Mouse (Mus musculus): Measurements from ENCODE around the gene Msh3.
"Not testable (repeated sequence)": the region's sequence is repeated elsewhere in the genome, so short reads cannot be mapped to it uniquely, and the experiment has no call there.

Gene Msh3

GRCm38 (mm10) chr13:92354456-92355271 lies at the start of gene Msh3, which contains the start of gene Dhfr:
Gene Msh3, minus strand, starts transcription at chr13:92355003.
Gene Dhfr, plus strand, starts transcription at chr13:92354726.
- DNase-seq = peak; percentile 98

GRCm38 (mm10) chr13:92403496-92403895 lies 48.7 kb upstream of the Msh3 start:
- DNase-seq = no peak

- no peak for DNase-seq
Measured at GRCm38 (mm10) chr13:92402063-92402462, 47.3 kb upstream of the Msh3 start.

- DNase-seq = no peak
Measured at GRCm38 (mm10) chr13:92398491-92399384, 43.9 kb upstream of the Msh3 start.

DNA sequence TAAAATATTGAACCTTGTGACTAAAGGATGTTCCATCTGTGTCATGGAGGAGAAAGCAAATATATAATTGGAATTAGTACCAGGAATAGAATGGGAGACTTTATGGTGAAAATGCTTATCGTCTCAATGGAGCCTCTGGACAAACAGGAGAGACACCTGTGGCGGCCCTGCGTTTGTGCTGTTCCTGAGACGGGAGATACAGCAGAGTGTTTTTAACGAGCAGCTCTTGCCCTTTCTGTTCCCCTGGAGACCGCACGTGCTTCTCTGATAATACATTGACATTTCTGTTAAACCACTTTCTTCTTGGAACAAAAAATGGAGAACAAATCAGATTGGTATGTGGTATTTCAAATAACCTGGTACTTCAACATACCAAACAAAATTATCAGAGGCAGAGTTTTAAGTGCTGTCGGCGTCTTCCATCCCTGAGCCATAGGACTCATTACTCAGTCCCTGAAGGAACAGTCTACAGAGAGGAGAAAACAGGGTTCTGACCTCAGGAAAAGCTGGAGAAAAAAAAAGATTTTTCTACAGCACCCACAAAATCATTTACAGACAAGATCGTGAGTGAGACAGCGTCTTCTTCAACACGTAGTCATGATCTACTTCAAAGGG lies 38.4 kb upstream of the Msh3 start:
- DNase-seq = no peak

DNA sequence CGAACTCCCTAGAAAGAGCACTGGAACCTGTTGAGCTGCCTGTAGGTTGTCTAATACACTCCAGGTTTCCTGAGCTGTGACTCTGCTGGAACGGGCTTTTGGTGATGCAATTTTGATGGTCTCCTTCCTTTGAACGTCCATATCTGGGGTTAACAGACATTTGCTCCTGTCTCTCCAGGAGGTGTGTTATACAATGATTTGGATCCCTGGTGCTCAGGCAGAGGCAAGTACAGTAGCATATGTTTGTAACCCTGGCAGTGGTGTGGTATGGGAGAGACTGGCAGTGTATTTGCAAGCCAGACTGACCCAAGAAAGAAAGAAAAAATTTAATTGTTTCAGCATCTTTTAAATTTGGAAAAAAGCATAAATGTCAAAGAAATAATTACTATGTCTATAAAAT lies 32.6 kb upstream of the Msh3 start:
- DNase-seq = no peak

DNA sequence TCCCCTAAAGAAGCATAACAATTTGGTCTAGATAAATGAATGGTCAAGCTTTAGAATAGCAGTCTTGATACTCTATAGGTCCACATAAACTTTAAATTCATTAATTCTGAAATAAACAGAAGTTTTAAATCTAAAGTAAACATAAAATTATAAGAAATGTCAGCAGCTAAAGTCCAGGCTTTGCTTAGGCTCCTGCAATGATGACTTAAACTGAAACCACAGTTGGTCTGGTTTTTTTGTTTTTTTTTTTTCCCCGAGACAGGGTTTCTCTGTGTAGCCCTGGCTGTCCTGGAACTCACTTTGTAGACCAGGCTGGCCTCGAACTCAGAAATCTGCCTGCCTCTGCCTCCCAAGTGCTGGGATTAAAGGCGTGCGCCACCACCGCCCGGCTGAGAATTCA lies 16.7 kb upstream of the Msh3 start:
- DNase-seq = not testable (repeated sequence)

DNA sequence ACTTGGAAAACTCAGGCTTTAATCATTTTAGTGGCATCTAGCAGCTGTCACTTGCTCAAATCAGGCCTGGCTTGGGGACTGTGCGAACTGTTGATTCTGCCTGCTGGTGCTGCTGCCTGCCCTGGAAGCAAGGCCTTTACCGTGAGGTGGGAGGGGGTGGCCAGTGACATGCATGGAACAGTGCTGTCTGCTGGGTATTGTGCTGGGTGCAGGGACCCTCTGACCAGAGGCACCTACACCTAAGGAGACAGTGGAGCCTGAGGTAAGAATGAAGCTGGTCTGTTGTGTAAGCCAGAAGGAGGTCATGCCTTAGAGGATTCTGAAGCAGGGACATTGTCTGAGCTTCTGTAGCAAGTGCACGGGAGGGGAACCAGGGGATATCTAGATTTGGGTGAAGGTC lies 16.0 kb upstream of the Msh3 start:
- no peak for DNase-seq

GRCm38 (mm10) chr13:92365312-92365711 lies 10.5 kb upstream of the Msh3 start:
- no peak for DNase-seq

- DNase-seq = no peak
Measured at GRCm38 (mm10) chr13:92361609-92362008, 6.8 kb upstream of the Msh3 start.

DNA sequence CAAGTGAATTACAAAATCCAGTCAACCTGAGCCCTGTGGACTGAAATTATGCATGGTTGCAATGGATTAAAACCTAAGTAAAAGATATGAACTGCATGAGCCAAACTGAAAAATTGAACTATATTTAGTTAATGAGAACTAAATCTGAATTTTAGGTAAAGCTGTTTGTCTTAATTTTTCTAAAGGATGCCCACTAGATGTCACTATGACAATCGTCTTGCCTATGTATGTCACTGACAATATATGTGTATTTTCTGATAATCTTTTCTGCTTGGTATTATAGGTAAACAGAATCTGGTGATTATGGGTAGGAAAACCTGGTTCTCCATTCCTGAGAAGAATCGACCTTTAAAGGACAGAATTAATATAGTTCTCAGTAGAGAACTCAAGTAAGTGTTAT lies 2.8 kb upstream of the Msh3 start:
- no peak for DNase-seq

GRCm38 (mm10) chr13:92356376-92356775 lies 1.6 kb upstream of the Msh3 start:
- DNase-seq = no peak

DNA sequence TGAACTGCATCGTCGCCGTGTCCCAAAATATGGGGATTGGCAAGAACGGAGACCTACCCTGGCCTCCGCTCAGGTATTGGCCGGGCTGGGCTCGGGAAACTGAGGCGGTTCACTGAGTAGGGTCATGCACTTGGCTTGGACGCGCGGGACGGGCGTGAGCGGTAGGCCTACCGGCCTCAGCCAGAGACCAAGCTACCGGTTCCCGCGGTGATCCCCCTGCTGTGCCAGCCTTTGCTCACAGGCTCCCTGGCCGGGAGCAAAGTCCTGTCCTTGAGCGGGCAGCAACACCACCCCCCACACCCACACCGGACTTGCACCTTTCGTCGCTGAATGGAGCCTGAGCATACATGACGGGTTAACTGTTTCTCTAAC lies 455 bp upstream of the Msh3 start:
- no peak for DNase-seq

GRCm38 (mm10) chr13:92353956-92354355 lies 847 bp downstream of the Msh3 start:
- DNase-seq = peak; percentile 7

- no peak for DNase-seq
Measured at GRCm38 (mm10) chr13:92351100-92351499, 3.7 kb downstream of the Msh3 start.

DNA sequence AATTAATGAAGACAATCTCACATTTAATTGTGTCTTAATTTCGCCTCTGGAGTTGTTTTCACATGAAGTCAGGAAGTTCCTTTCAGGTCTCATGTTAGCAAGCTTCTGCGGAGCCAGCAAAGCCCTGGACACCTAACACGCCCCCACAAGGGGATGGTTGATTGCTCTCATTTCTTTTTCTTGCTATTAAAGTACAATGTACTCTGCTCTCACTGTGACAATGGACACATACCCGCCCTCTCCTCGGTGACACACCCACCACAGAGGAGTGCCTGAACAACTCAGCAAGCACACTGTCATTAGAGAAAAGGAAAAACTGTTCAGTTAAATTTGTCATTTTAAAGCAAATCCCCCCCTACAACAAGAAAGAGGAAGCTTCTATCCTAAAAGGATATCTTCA lies 8.5 kb downstream of the Msh3 start:
- no peak for DNase-seq

GRCm38 (mm10) chr13:92344033-92344432 lies 10.8 kb downstream of the Msh3 start:
- no peak for DNase-seq

DNA sequence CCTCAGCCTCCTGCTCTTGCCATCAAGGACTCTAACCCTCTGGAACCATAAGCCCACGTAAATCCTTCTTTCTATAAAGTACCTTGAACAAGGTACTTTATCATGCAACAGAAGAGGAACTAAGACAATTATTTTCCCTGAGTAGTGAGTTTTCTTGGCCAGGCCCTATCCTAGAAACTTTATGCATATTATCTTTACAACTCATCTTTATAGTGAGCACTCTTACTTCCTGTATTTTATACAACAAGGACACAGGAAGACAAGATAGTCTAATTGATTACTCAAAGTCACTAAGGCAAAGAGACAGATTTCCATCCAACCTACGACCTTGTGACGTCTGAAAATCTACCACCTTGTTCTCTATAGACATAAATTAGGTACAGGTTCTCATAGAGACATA lies 15.0 kb downstream of the Msh3 start:
- no peak for DNase-seq

- no peak for DNase-seq
Measured at GRCm38 (mm10) chr13:92337773-92338462, 16.9 kb downstream of the Msh3 start.

DNA sequence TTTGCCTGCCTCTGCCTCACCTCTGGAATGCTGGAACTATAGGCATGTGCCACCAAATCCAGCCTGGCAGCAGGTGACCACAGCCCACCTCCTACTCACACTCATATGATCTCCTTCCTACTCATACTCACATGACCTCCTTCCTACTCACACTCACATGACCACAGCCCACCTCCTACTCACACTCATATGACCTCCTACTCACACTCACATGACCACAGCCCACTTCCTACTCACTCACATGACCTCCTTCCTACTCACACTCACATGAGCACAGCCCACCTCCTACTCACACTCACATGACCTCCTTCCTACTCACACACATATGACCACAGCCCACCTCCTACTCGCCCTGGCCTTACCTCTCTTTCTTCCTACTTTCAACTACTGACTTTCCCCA lies 17.9 kb downstream of the Msh3 start:
- no peak for DNase-seq

DNA sequence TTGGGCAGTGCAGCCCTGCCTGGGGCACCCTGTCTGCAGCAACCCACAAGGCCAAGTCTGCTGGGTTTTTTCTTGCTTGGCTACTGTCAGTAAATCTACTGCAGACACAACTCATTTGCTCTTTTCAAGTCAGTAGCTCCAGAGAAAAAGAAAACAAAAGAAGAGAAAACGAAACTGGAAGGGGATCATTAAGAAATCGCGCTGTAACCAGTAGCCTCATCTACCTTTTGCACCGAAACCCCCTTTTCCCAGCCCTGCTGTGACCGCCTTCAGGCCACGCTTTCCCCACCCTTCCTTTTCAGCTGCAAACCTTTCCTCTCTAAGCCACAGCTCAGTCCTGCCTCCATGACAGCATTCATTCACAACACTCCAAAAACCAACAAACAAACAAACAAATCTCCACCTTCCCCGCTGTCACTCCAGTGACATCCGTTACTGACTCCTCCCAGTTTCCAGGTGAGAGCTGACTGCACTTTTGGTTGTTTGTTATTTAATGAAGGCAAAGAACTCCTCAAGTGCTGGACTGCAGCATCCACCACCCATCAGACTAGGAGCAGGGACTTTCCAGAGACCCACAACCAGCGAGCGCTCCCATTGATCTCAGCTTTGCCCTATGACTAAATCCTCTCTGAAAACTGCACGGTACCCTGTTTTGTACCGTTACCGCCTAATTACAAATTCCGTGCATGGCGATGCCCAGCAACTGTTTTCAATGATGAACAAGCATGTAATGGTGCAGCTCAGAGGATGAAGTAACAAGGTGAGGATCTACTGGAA lies 22.5 kb downstream of the Msh3 start:
- no peak for DNase-seq

GRCm38 (mm10) chr13:92330621-92331020 lies 24.2 kb downstream of the Msh3 start:
- DNase-seq = no peak
